Mouse (Mus musculus) olfactory bulb, adult 2 months (tissue): ENCODE data around the gene R3hdm4.

Experiments used
- CTCF ChIP-seq: fragments of 200-500 bp; IDR thresholded peaks from 2 replicates; pipeline ENCODE4 v1.5.1; 2012; ENCODE audit warnings: low read depth, mild to moderate bottlenecking, low read length, moderate library complexity; ENCODE audit not compliant: insufficient read depth
- POLR2A ChIP-seq: fragments of 200-500 bp; IDR thresholded peaks from 2 replicates; pipeline ENCODE4 v1.6.1; 2012; ENCODE audit warnings: mild to moderate bottlenecking, low read depth, low read length, moderate library complexity; ENCODE audit not compliant: insufficient read depth

- TF ChIP-seq POLR2A (no peak), CTCF (no peak)
Observed at GRCm38 (mm10) chr10:79936284-79936910, 15.4 kb upstream of the R3hdm4 start.
